Mouse (Mus musculus) limb, embryonic 10.5 days (tissue): ENCODE measurements around the gene Gm20458. TPM values are rescaled to one million over a fixed set of nuclear protein-coding genes. Genes with fewer than 3 reads are reported as not detected.
A peak's percentile ranks its signal among the peaks of the same experiment; 100 is the strongest.

ENCODE experiments used
- DNase-seq: peaks from one replicate; pipeline ENCODE4 v3.0.0-alpha.2; 2017; ENCODE audit warnings: low spot score
- H3K27ac ChIP-seq: fragments of 300-500 bp; sonication (generic); 2 replicates; pipeline ENCODE4 v1.5.1; 2016; ENCODE audit warnings: mild to moderate bottlenecking
- H3K27me3 ChIP-seq: fragments of 300-500 bp; sonication (generic); 2 replicates; pipeline ENCODE4 v1.6.1; 2016; ENCODE audit warnings: low read depth, mild to moderate bottlenecking; ENCODE audit not compliant: poor library complexity, severe bottlenecking
- H3K36me3 ChIP-seq: fragments of 300-500 bp; sonication (generic); 2 replicates; pipeline ENCODE4 v1.6.1; 2016; ENCODE audit warnings: mild to moderate bottlenecking, moderate library complexity
- H3K4me1 ChIP-seq: fragments of 300-500 bp; sonication (generic); 2 replicates; pipeline ENCODE4 v1.6.1; 2016
- H3K4me3 ChIP-seq: fragments of 300-500 bp; sonication (generic); 2 replicates; pipeline ENCODE4 v1.5.1; 2016; ENCODE audit warnings: mild to moderate bottlenecking, moderate library complexity
- H3K9me3 ChIP-seq: fragments of 300-500 bp; sonication (generic); replicated peaks from 2 replicates; pipeline ENCODE4 v1.6.1; 2016; ENCODE audit warnings: mild to moderate bottlenecking
- WGBS: fragments of 180-500 bp; shearing (Covaris S2); methylation state at CpG from one replicate; pipeline ENCODE4 v1.1.7; 2016; 5-methylcytosine and 5-hydroxymethylcytosine counted together
- polyA plus RNA-seq: library from polyadenylated mRNA; unstranded; fragments of >200 nt; fragmentation: Nextera tagmentation; extraction: Ambion mirVana; gene quantifications from 2 replicates; pipeline ENCODE4 v1.2.1, GENCODE M21; 2016

Gene Gm20458
- polyA plus RNA-seq = 2.2 and 3.2 TPM in 2 replicates

DNA sequence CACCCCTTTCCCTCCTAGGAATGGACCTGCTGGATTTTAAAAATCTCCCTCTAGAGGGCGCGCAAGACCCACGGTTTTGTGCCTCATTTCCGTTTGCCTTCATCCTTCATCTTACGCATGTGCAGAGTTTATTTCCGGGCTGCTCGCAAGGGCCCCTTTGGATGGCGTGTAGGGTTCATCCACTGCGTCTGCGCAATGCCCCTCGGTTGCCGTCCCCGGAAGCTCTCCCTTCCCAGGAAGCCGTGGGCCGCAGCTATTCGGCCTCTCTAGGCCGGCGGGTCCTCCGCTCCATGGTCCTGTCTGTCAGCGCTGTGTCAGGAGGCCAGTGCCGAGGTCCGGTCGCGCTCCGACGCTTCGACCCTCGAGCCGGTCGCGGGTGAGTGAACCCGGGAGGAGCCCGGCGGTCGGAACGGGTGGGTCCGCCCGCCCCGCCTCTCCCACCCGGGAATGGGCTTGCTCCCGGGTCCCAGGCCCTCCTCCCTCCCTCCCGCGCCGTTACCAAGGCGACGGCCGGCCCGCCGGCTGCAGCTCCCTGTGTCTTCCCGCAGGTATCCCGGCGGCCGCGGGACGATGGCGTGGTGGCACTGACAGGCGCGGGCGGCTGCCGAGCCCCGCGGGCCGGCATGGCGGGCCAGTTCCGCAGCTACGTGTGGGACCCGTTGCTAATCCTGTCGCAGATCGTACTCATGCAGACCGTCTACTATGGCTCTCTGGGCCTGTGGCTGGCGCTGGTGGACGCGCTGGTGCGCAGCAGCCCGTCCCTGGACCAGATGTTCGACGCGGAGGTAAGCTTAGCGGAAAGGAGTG, at the start of gene Gm20458:
TSS of gene Gm20458 (plus strand) at position 223 of the 807 bp plus-strand sequence.
- WGBS = under 1% methylated on average over 69 of the region's 79 CpGs
- Histone ChIP-seq H3K4me3 (peak within 1 kb of the TSS; percentile 93), H3K4me1 (peaks cover 26% of the 10 kb centered on the region), H3K27me3 (no peaks in the 10 kb centered on the region), H3K36me3 (peaks cover 30% of the 10 kb centered on the region), H3K9me3 (no peaks in the 10 kb centered on the region), H3K27ac (peak within 1 kb of the TSS; percentile 87)
- DNase-seq = peak; percentile 95

DNA sequence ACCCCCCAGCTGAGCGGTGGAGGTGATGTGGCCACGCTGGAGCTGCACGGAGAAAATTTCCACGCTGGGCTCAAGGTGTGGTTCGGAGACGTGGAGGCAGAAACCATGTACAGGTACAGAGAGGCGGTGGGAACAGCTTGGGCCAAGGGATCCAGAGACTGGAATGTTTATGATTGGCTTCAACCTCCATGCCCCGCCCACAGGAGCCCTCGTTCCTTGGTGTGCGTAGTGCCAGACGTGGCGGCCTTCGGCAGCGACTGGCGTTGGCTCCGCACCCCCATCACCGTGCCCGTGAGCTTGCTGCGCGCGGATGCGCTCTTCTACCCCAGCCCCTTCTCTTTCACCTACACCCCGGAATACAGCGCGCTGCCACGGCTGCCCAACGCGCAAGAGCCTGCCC, 46.6 kb upstream of the Gm20458 start:
- Histone ChIP-seq H3K36me3 (no peaks in the 10 kb centered on the region), H3K27me3 (peaks cover 59% of the 10 kb centered on the region), H3K27ac (no peak overlapping the region; the same call in 1 of the 2 replicates), H3K4me3 (peak overlapping the region; percentile 29), H3K4me1 (peaks cover 20% of the 10 kb centered on the region), H3K9me3 (no peaks in the 10 kb centered on the region)
- DNase-seq = no peak
- 28% methylated on average over 28 of the region's 28 CpGs for WGBS

DNA sequence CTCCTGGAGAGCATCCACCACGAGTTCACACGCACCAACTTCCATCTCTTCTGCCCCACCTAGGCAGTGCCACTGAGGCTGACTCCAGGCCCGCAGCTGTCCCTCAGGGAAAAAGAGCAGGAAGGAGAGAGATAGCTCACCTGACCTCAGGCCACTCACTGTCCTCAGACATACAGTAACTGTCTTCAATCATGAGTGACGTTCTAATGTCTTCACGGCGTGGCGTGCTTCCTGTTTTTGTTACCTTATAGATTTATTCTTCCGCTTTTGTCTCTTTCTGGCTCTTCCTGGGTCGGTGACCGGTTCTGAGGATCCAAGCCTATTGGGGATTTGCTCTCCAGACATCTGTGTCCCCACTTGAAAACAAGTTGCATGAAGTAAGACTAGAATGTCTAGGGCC, 46.2 kb upstream of the Gm20458 start:
- peak overlapping the region; percentile 29 for H3K4me3 ChIP-seq

DNA sequence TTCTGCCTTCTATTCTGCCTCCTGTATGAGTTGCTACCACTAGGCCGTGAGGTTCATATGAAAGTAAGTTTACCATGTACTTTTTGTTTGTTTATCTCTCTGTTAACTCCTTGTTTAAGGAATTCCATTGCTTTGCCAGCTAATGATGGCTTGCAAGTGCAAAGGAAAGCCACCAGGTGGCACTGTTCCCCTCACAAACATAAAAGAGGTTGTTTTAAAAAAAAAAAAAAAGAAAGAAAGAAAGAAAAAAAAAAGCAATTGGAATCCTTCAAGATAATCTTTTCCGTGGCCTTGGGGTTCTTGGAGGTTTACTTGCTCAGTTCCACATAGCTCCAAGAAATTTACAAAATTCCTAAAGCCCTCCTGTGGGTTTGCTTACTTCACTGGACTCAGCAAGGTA, 43.6 kb upstream of the Gm20458 start:
- Histone ChIP-seq H3K9me3 (no peaks in the 10 kb centered on the region), H3K36me3 (no peaks in the 10 kb centered on the region), H3K27ac (no peak overlapping the region), H3K4me3 (no peak overlapping the region), H3K4me1 (peaks cover 31% of the 10 kb centered on the region), H3K27me3 (peaks cover 38% of the 10 kb centered on the region)
- 2% methylated on average over 2 of the region's 2 CpGs for WGBS
- DNase-seq = peak; percentile 52

More for the DNA sequence above, 46.2 kb upstream of the Gm20458 start:
- H3K9me3 ChIP-seq = no peaks in the 10 kb centered on the region
- H3K36me3 ChIP-seq = no peaks in the 10 kb centered on the region
- DNase-seq = no peak
- H3K4me1 ChIP-seq = peaks cover 24% of the 10 kb centered on the region
- no peak overlapping the region; the same call in 1 of the 2 replicates for H3K27ac ChIP-seq
- H3K27me3 ChIP-seq = peaks cover 55% of the 10 kb centered on the region
- 75% methylated on average over 10 of the region's 10 CpGs for WGBS

DNA sequence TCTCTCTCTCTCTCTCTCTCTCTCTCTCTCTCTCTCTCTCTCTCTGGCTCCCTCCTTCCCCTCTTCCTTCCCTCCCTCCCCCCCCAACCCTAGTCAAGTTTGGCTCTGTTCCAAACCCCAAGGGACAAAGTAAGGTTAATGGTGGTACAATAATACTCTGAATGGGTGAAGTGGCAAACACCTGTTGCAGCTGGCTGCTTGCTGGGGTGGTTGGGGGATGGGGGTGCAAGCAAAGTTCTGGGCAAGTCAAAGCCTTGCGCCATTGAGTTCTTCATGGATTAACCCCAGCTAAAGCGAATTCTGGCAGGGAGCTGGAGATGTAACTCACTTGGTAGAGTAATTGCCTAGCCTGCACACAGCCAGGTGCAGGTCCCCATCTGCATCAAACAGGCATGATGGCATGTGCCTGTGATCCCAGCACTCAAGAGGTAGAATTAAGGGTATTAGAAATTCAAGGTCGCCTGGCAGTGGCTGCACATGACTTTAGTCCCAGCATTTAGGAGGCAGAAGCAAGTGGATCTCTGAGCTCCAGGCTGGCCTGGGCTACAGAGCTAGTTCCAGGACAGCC, 42.4 kb upstream of the Gm20458 start:
- Histone ChIP-seq H3K4me1 (peaks cover 31% of the 10 kb centered on the region), H3K27ac (0 out of 2 replicates have a peak overlapping the region, but pooled peaks have one; percentile 50), H3K9me3 (no peaks in the 10 kb centered on the region), H3K36me3 (peaks cover 1% of the 10 kb centered on the region; the same call in 1 of the 2 replicates), H3K27me3 (peaks cover 26% of the 10 kb centered on the region), H3K4me3 (no peak overlapping the region)
- no peak for DNase-seq
- 33% methylated on average over 3 of the region's 3 CpGs for WGBS

DNA sequence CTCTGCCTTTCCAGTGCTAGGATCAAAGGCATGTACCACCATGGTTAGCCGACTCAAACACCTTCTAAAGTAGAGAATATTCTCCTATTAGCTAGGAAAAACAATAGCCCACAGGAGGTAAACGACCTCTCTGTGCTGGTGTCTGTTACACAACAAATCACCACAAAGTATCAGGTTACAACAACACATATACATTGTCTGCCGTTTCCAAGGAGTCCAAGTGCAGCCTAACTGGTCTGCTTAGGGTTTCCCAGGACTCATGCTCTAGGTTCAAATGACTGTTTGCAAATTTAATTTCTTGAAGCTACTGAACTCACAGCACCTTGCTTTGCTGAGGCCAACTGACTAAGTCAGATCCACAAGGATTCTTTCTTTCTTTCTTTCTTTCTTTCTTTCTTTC, 41.3 kb upstream of the Gm20458 start:
- Histone ChIP-seq H3K4me3 (no peak overlapping the region), H3K36me3 (peaks cover 11% of the 10 kb centered on the region), H3K27me3 (peaks cover 15% of the 10 kb centered on the region), H3K9me3 (no peaks in the 10 kb centered on the region), H3K4me1 (peaks cover 23% of the 10 kb centered on the region), H3K27ac (peak overlapping the region; percentile 50; the same call in 1 of the 2 replicates)
- DNase-seq = no peak
- 4% methylated on average over 3 of the region's 3 CpGs for WGBS

DNA sequence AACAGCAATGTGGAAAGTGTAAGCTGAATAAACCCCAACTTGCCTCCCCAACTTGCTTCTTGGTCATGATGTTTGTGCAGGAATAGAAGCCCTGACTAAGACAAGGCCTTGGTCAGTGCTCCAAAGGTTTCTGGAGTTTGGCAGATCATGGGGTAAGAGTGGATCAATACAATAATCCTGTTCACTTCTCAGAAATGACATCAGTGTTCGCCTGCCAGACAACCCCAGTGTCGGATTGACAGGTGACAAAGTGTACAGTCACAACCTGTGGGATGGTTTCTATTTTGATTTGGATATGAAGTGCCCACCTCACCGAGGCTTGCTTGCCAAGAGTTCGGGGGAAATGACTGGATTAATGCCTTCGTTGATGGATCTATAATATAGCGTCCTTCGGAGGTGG, 39.5 kb upstream of the Gm20458 start:
- no peak for DNase-seq
- H3K27ac ChIP-seq = no peak overlapping the region
- peaks cover 11% of the 10 kb centered on the region for H3K36me3 ChIP-seq
- 90% methylated on average over 7 of the region's 7 CpGs for WGBS
- no peaks in the 10 kb centered on the region for H3K9me3 ChIP-seq
- no peak overlapping the region for H3K4me3 ChIP-seq
- H3K27me3 ChIP-seq = no peaks in the 10 kb centered on the region
- peaks cover 30% of the 10 kb centered on the region for H3K4me1 ChIP-seq

DNA sequence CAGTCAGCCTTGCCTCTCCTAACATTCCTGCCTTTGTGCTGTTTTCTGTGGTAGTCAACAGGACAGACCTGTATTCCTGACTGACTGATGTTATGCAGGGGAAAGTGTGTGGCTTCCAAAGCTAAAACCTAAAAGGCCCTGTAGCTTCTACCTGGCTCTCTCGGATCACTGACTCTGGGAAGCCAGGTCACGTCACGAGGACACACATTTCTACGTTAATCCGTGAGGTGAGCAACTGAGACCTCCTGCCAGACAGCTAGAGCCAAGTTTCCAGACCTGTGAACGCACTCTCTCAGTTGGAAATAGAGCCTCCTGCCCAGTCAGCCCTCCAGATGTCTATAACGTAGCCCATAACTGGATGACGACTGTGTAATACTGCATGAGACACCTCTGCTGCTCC, 38.8 kb upstream of the Gm20458 start:
- WGBS = 85% methylated on average over 8 of the region's 8 CpGs

DNA sequence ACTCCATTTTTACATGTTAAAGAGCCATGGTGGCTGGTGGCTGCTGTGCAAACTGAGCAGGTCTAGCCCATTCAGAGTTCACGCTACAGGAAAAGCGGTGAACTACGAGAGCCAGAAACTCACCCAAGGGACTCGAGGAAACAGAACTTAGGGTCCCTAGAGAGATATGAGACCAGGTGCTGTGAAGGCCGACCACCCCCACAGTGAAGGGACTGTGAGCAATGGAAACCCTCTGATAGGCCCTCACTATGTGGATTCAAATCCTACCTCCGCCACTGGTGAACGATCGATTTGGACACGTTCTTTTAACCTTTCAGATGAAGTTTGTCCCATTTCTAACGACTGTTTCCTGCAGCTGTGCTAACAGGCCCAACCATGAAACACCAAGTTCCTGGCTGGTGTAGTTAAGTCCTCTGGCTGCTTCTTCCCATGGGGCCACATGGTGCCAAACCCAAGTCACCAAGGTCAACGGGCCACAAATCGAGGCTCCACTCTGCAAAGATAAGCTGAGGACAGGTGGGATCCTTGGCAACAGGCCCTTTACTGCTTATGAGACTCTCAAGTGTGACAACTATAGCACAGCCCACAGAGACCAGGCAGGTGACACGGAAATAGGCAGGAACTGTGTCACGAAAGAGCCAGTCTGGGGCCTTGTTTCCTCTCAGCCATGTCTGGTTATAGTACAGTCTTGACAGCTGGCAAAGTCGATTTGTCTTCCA, 37.9 kb upstream of the Gm20458 start:
- Histone ChIP-seq H3K9me3 (no peaks in the 10 kb centered on the region), H3K27me3 (peaks cover 2% of the 10 kb centered on the region; the same call in 1 of the 2 replicates), H3K36me3 (peaks cover 14% of the 10 kb centered on the region), H3K4me3 (no peak overlapping the region), H3K27ac (no peak overlapping the region), H3K4me1 (peaks cover 30% of the 10 kb centered on the region)
- 92% methylated on average over 15 of the region's 15 CpGs for WGBS
- no peak for DNase-seq

More for the DNA sequence above, 38.8 kb upstream of the Gm20458 start:
- Histone ChIP-seq H3K9me3 (no peaks in the 10 kb centered on the region), H3K36me3 (peaks cover 11% of the 10 kb centered on the region), H3K27ac (no peak overlapping the region), H3K27me3 (no peaks in the 10 kb centered on the region), H3K4me3 (no peak overlapping the region), H3K4me1 (peaks cover 30% of the 10 kb centered on the region)
- no peak for DNase-seq

DNA sequence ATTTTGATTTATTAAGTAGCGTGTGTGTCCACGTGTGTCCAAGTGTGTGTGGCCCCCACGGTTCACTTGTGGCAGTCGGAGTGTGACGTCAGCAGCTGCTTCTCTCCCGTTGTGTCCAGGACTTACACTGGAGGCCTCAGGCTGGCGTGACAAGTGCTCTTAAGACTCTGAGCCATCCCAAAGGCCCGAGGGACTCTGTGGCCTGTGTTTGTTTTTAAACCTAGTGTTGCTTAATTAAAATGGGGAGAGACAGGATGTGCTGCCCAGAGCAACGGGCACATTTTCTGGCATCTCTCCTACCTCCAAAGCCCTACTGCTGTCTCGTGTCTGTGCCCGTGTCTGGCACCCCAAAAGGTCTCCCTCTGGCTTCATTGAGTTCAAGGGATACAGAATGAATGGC, 37.3 kb upstream of the Gm20458 start:
- WGBS = 94% methylated on average over 11 of the region's 11 CpGs
- no peak for DNase-seq
- no peaks in the 10 kb centered on the region for H3K9me3 ChIP-seq
- H3K4me1 ChIP-seq = peaks cover 25% of the 10 kb centered on the region
- H3K27me3 ChIP-seq = peaks cover 8% of the 10 kb centered on the region; the same call in 1 of the 2 replicates
- H3K36me3 ChIP-seq = peaks cover 20% of the 10 kb centered on the region
- H3K27ac ChIP-seq = no peak overlapping the region
- H3K4me3 ChIP-seq = no peak overlapping the region

DNA sequence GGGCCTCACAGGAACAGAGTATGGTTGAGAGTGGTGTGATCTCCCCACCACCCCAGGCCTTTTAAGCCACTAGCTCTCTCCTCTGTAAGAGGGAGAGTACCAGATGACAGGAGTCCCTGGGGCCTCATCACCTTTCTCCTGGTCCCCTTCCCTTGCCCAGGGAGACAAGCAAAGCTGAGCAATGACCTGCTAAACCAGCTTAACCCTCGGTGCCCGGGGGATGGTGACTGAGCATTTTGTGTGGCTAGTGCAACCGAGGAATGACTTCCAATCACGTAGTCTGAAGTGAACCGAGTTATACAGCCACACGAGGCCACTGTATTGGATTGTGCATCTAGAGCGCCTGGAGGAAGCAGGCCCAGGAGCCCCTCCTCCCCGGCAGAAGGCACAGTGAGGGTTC, 36.4 kb upstream of the Gm20458 start:
- H3K4me3 ChIP-seq = no peak overlapping the region
- DNase-seq = no peak
- 90% methylated on average over 8 of the region's 8 CpGs for WGBS
- no peaks in the 10 kb centered on the region for H3K9me3 ChIP-seq
- H3K36me3 ChIP-seq = peaks cover 26% of the 10 kb centered on the region
- peaks cover 16% of the 10 kb centered on the region for H3K4me1 ChIP-seq
- peaks cover 18% of the 10 kb centered on the region for H3K27me3 ChIP-seq
- H3K27ac ChIP-seq = no peak overlapping the region

DNA sequence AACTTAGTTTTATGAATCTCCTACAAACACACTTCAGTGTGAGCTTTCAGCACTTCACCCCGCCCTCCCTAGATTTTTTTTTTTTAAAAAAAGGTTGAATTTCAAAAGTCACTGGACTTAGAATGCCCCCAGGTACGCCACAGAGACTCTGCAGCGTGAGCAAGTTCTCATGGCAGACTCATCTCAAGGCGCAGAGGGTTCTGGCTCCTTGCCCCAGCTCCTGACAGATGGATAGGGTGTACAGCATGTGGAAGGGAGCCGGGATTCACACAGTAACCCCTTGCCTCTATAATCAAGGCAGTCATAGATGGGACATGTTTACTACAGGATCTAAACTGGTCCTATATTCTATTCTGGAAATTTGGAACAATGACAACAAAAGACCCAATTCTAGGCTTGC, 35.4 kb upstream of the Gm20458 start:
- no peaks in the 10 kb centered on the region for H3K9me3 ChIP-seq
- DNase-seq = no peak
- WGBS = 85% methylated on average over 5 of the region's 5 CpGs
- no peak overlapping the region for H3K4me3 ChIP-seq
- no peak overlapping the region for H3K27ac ChIP-seq
- peaks cover 28% of the 10 kb centered on the region for H3K36me3 ChIP-seq
- H3K4me1 ChIP-seq = peaks cover 10% of the 10 kb centered on the region
- peaks cover 28% of the 10 kb centered on the region for H3K27me3 ChIP-seq

DNA sequence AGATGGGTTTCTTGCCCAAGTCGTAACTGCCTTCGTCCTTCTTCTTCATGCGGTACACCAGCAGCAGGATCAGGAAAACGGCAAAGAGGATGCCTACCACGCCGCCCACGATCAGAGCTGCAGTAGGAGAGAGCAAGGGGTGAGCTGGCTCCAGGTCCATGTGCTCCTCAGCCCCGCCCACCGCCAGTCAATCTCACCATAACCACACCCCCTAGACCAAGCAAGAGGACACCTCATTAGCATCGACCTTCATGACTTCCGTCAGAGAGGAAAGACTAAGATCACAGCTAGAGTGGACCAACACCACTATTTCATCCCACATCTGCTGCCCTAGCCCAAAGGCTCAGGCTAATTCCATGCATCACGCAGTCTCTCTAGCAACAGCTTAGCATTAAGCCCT, 34.6 kb upstream of the Gm20458 start:
- no peak for DNase-seq
- 13% methylated on average over 12 of the region's 12 CpGs for WGBS
- Histone ChIP-seq H3K27ac (no peak overlapping the region), H3K4me3 (peak overlapping the region; percentile 24), H3K27me3 (peaks cover 35% of the 10 kb centered on the region), H3K9me3 (no peaks in the 10 kb centered on the region), H3K36me3 (peaks cover 28% of the 10 kb centered on the region), H3K4me1 (peaks cover 18% of the 10 kb centered on the region)
